Mouse (Mus musculus) myocyte (in vitro differentiated cells): ENCODE measurements around the gene Slc4a11. TPM values are rescaled to one million over a fixed set of nuclear protein-coding genes. Genes with fewer than 3 reads are reported as not detected.
A peak's percentile ranks its signal among the peaks of the same experiment; 100 is the strongest.

Experiments
- H3K27me3 ChIP-seq: one replicate; pipeline ENCODE4 v1.6.1; 2011; ENCODE audit not compliant: control insufficient read depth, insufficient read depth, insufficient read length
- H3K36me3 ChIP-seq: one replicate; pipeline ENCODE4 v1.6.1; 2011; ENCODE audit not compliant: control insufficient read depth, insufficient read depth
- H3K4me2 ChIP-seq: one replicate; pipeline ENCODE4 v1.6.1; 2011; ENCODE audit warnings: low read depth, control low read depth
- H3K4me3 ChIP-seq: one replicate; pipeline ENCODE4 v1.5.1; 2011; ENCODE audit warnings: mild to moderate bottlenecking, control low read depth, moderate library complexity
- H3K79me2 ChIP-seq: one replicate; pipeline ENCODE4 v1.6.1; 2011; ENCODE audit not compliant: control insufficient read depth, insufficient read depth
- H3ac ChIP-seq: one replicate; pipeline ENCODE4 v1.6.1; 2011; ENCODE audit not compliant: control insufficient read depth, insufficient read length
- CEBPB ChIP-seq: IDR thresholded peaks from 2 replicates; pipeline ENCODE4 v1.6.1; 2011; ENCODE audit warnings: mild to moderate bottlenecking, moderate library complexity; ENCODE audit not compliant: poor library complexity, insufficient read depth, severe bottlenecking
- E2F4 ChIP-seq: IDR thresholded peaks from one replicate; pipeline ENCODE4 v1.6.1; 2011; ENCODE audit warnings: mild to moderate bottlenecking, control low read depth, moderate library complexity; ENCODE audit not compliant: insufficient read depth
- MAX ChIP-seq: IDR thresholded peaks from one replicate; pipeline ENCODE4 v1.6.1; 2011; ENCODE audit warnings: low read depth, mild to moderate bottlenecking, control low read depth
- MYOD1 ChIP-seq, 3 experiments: IDR thresholded peaks; one replicate each; pipeline ENCODE4 v1.6.1; 2011; ENCODE audit warnings: control low read depth in 2 of 3, low read depth in 2 of 3, mild to moderate bottlenecking in 2 of 3, moderate library complexity in 1 of 3; ENCODE audit not compliant: insufficient read length in 2 of 3, control insufficient read depth in 1 of 3
- MYOG ChIP-seq, 3 experiments: IDR thresholded peaks; one replicate each; pipeline ENCODE4 v1.6.1; 2011; ENCODE audit warnings: control low read depth in 2 of 3, low read depth in 2 of 3, mild to moderate bottlenecking in 2 of 3; ENCODE audit not compliant: insufficient read length in 2 of 3, control insufficient read depth in 1 of 3, insufficient read depth in 1 of 3
- POLR2A ChIP-seq: IDR thresholded peaks from one replicate; pipeline ENCODE4 v1.6.1; 2011; ENCODE audit warnings: low read depth, mild to moderate bottlenecking, control low read depth, moderate library complexity; ENCODE audit not compliant: insufficient read length
- POLR2AphosphoS2 ChIP-seq: IDR thresholded peaks from one replicate; pipeline ENCODE4 v1.6.1; 2011; ENCODE audit warnings: low read depth, control low read depth; ENCODE audit not compliant: insufficient read length
- REST ChIP-seq: IDR thresholded peaks from one replicate; pipeline ENCODE4 v1.6.1; 2011; ENCODE audit warnings: mild to moderate bottlenecking, control low read depth, moderate library complexity; ENCODE audit not compliant: insufficient read depth, insufficient read length
- SRF ChIP-seq: IDR thresholded peaks from one replicate; pipeline ENCODE4 v1.6.1; 2011; ENCODE audit warnings: low read depth; ENCODE audit not compliant: control insufficient read depth, insufficient read length
- TCF12 ChIP-seq: IDR thresholded peaks from one replicate; pipeline ENCODE4 v1.6.1; 2011; ENCODE audit warnings: mild to moderate bottlenecking, control low read depth; ENCODE audit not compliant: poor library complexity, insufficient read depth, severe bottlenecking
- TCF3 ChIP-seq: IDR thresholded peaks from one replicate; pipeline ENCODE4 v1.6.1; 2011; ENCODE audit warnings: low read depth, control low read depth; ENCODE audit not compliant: insufficient read length
- USF1 ChIP-seq: IDR thresholded peaks from one replicate; pipeline ENCODE4 v1.6.1; 2011; ENCODE audit warnings: low read depth, mild to moderate bottlenecking, control low read depth, moderate library complexity
- polyA plus RNA-seq: library from polyadenylated mRNA; unstranded; fragments of >200 nt; fragmentation: generic; extraction: Trizol; gene quantifications from one replicate; pipeline ENCODE4 v1.2.1, GENCODE M21; 2012; ENCODE audit warnings: missing spikeins

Slc4a11 gene
- polyA plus RNA-seq, 1 experiment, result 1.4 TPM

GRCm38 (mm10) chr2:130638101-130638611 lies 59.2 kb downstream of the Slc4a11 start:
- no peaks in the 10 kb centered on the region for H3K27me3 ChIP-seq
- TF ChIP-seq TCF3, result no peak
- no peak for TF ChIP-seq POLR2AphosphoS2
- no peak for TF ChIP-seq MYOD1 (IDR thresholded peaks at IDR 0.05; ENCODE audit: control insufficient read depth in 1 of 3, insufficient read length in 2 of 3, low read depth in 2 of 3)
- TF ChIP-seq POLR2A, result no peak
- TF ChIP-seq TCF12, result no peak
- no peak for TF ChIP-seq MYOG (IDR thresholded peaks at IDR 0.05; ENCODE audit: control insufficient read depth in 1 of 3, insufficient read depth in 1 of 3, insufficient read length in 2 of 3, low read depth in 2 of 3)
- TF ChIP-seq CEBPB, result no peak
- no peak for TF ChIP-seq MAX
- TF ChIP-seq USF1, result no peak

GRCm38 (mm10) chr2:130635847-130636246 lies 61.5 kb downstream of the Slc4a11 start:
- Histone ChIP-seq H3K27me3 (no peaks in the 10 kb centered on the region), H3ac (no peak overlapping the region), H3K4me3 (no peak overlapping the region)

More at GRCm38 (mm10) chr2:130638101-130638611, 59.2 kb downstream of the Slc4a11 start:
- no peak overlapping the region for H3K4me3 ChIP-seq
- no peak overlapping the region for H3ac ChIP-seq
- no peaks in the 10 kb centered on the region for H3K36me3 ChIP-seq
- no peak overlapping the region for H3K4me2 ChIP-seq
- H3K79me2 ChIP-seq, result no peaks in the 10 kb centered on the region

DNA sequence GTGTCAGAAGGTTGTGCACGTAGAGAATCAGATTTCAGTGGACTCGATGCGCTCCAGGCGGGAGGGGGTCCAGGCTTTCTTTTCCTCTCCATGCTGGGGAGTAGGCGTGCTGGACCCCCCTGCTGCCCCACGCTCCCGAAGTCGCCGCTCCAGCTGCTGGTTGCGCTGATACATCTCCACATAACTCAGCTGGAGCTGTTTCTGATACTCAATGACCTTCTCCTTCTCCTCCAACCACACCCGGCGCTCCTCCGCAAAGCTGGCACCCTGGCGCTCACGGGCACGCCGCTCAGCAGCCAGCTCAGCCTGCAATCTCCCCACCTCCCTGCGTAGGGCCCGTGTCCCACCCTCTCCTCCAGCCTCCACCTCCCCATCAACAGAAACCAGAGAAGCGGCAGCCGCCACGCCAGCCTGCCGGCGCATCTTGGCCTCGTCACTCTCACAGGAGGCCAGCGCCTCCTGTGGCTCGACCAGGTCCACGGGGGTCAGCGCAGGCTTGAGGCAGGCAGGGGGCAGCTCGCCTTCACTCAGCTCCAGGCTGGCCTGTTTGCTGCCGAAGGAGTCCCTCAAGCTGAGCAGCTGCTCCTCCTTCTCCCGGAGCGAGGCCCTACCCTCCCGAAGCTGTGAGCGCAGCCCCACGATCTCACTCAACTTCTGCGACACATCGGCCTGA lies 62.4 kb downstream of the Slc4a11 start:
- Histone ChIP-seq H3K79me2 (no peaks in the 10 kb centered on the region), H3K4me3 (no peak overlapping the region), H3K27me3 (no peaks in the 10 kb centered on the region), H3ac (no peak overlapping the region), H3K36me3 (no peaks in the 10 kb centered on the region), H3K4me2 (no peak overlapping the region)
- TF ChIP-seq TCF3, result no peak
- no peak for TF ChIP-seq MAX
- no peak for TF ChIP-seq POLR2AphosphoS2
- TF ChIP-seq POLR2A, result no peak
- TF ChIP-seq TCF12, result no peak
- no peak for TF ChIP-seq SRF
- no peak for TF ChIP-seq MYOG (IDR thresholded peaks at IDR 0.05; ENCODE audit: control insufficient read depth in 1 of 3, insufficient read depth in 1 of 3, insufficient read length in 2 of 3, low read depth in 2 of 3)
- TF ChIP-seq E2F4, result no peak
- TF ChIP-seq REST, result no peak
- no peak for TF ChIP-seq MYOD1 (IDR thresholded peaks at IDR 0.05; ENCODE audit: control insufficient read depth in 1 of 3, insufficient read length in 2 of 3, low read depth in 2 of 3)
- no peak for TF ChIP-seq CEBPB
- no peak for TF ChIP-seq USF1

More at GRCm38 (mm10) chr2:130635847-130636246, 61.5 kb downstream of the Slc4a11 start:
- Histone ChIP-seq H3K79me2 (no peaks in the 10 kb centered on the region), H3K4me2 (no peak overlapping the region), H3K36me3 (no peaks in the 10 kb centered on the region)
- TF ChIP-seq MYOD1 (IDR thresholded peaks at IDR 0.05; ENCODE audit: control insufficient read depth in 1 of 3, insufficient read length in 2 of 3, low read depth in 2 of 3) (peak in 2 of 3 experiments; percentile 71 to 85), POLR2AphosphoS2 (no peak), SRF (no peak), MYOG (IDR thresholded peaks at IDR 0.05; ENCODE audit: control insufficient read depth in 1 of 3, insufficient read depth in 1 of 3, insufficient read length in 2 of 3, low read depth in 2 of 3) (peak in 2 of 3 experiments; percentile 92 to 94), CEBPB (no peak)

Other genes starting within 250 kb of the Slc4a11 start
- gene Ptpra, start 247.2 kb downstream of the Slc4a11 start, polyA plus RNA-seq, result 57.9 TPM
- 86.9 TPM for gene Mrps26, start 133.8 kb downstream of the Slc4a11 start, polyA plus RNA-seq
- not detected for gene Oxt, start 121.3 kb downstream of the Slc4a11 start, polyA plus RNA-seq
- gene Avp, start 115.0 kb downstream of the Slc4a11 start, polyA plus RNA-seq, result not detected
- 5.9 TPM for gene Fastkd5, start 67.5 kb downstream of the Slc4a11 start, polyA plus RNA-seq
- 5.4 TPM for gene Ubox5, start 67.5 kb downstream of the Slc4a11 start, polyA plus RNA-seq
- 13.3 TPM for gene Lzts3, start 54.7 kb downstream of the Slc4a11 start, polyA plus RNA-seq
- gene Ddrgk1, start 32.9 kb downstream of the Slc4a11 start, polyA plus RNA-seq, result 137 TPM
- 54.4 TPM for gene Itpa, start 29.9 kb downstream of the Slc4a11 start, polyA plus RNA-seq
- gene 4930402H24Rik, start 208.9 kb upstream of the Slc4a11 start, polyA plus RNA-seq, result 10.4 TPM
- gene Atrn, start 209.0 kb upstream of the Slc4a11 start, polyA plus RNA-seq, result 6.8 TPM